Mouse (Mus musculus): Measurements from ENCODE around the gene Arhgap44. TPM values are rescaled to one million over a fixed set of nuclear protein-coding genes. Genes with fewer than 3 reads are reported as not detected.

Arhgap44 gene
- polyA plus RNA-seq, 1 experiment = 0.45 TPM

GRCm38 (mm10) chr11:65157966-65158657 is 4.6 kb downstream of the Arhgap44 start:
- H3K4me3 ChIP-seq (replicated peaks; ENCODE audit: control insufficient read depth, low read depth, low read length) = no peak overlapping the region
- WGBS = 83% methylated on average over 20 of the region's 20 CpGs
- no peaks in the 10 kb centered on the region for H3K4me1 ChIP-seq (ENCODE audit: control insufficient read depth, insufficient read depth, low read length)
- H3K27ac ChIP-seq (ENCODE audit: control insufficient read depth, insufficient read depth, low read depth, low read length, poor library complexity) = no peak overlapping the region; the same call in 1 of the 2 replicates
- TF ChIP-seq CTCF (IDR thresholded peaks at IDR 0.05; ENCODE audit: control insufficient read depth, insufficient read depth, low read length) (no peak), POLR2A (IDR thresholded peaks at IDR 0.05; ENCODE audit: borderline replicate concordance, control insufficient read depth, low read depth, low read length) (no peak)

- WGBS = 82% methylated on average over 5 of the region's 5 CpGs
- no peak overlapping the region for H3K4me3 ChIP-seq (replicated peaks; ENCODE audit: control insufficient read depth, low read depth, low read length)
Observed at GRCm38 (mm10) chr11:65153006-65153405, 9.8 kb downstream of the Arhgap44 start.

GRCm38 (mm10) chr11:65148441-65148840 is 14.3 kb downstream of the Arhgap44 start:
- TF ChIP-seq POLR2A (IDR thresholded peaks at IDR 0.05; ENCODE audit: borderline replicate concordance, control insufficient read depth, low read depth, low read length) = no peak
- TF ChIP-seq CTCF (IDR thresholded peaks at IDR 0.05; ENCODE audit: control insufficient read depth, insufficient read depth, low read length) = no peak
- H3K4me1 ChIP-seq (ENCODE audit: control insufficient read depth, insufficient read depth, low read length) = no peaks in the 10 kb centered on the region
- H3K27ac ChIP-seq (ENCODE audit: control insufficient read depth, insufficient read depth, low read depth, low read length, poor library complexity) = no peak overlapping the region
- H3K4me3 ChIP-seq (replicated peaks; ENCODE audit: control insufficient read depth, low read depth, low read length) = no peak overlapping the region
- WGBS = 74% methylated on average over 7 of the region's 7 CpGs

More at GRCm38 (mm10) chr11:65153006-65153405, 9.8 kb downstream of the Arhgap44 start:
- H3K4me1 ChIP-seq (ENCODE audit: control insufficient read depth, insufficient read depth, low read length) = no peaks in the 10 kb centered on the region
- TF ChIP-seq CTCF (IDR thresholded peaks at IDR 0.05; ENCODE audit: control insufficient read depth, insufficient read depth, low read length) = no peak
- no peak overlapping the region for H3K27ac ChIP-seq (ENCODE audit: control insufficient read depth, insufficient read depth, low read depth, low read length, poor library complexity)

- no peak for TF ChIP-seq POLR2A (IDR thresholded peaks at IDR 0.05; ENCODE audit: borderline replicate concordance, control insufficient read depth, low read depth, low read length)
- no peak for TF ChIP-seq CTCF (IDR thresholded peaks at IDR 0.05; ENCODE audit: control insufficient read depth, insufficient read depth, low read length)
- Histone ChIP-seq H3K4me3 (replicated peaks; ENCODE audit: control insufficient read depth, low read depth, low read length) (no peak overlapping the region), H3K4me1 (ENCODE audit: control insufficient read depth, insufficient read depth, low read length) (no peaks in the 10 kb centered on the region), H3K27ac (ENCODE audit: control insufficient read depth, insufficient read depth, low read depth, low read length, poor library complexity) (no peak overlapping the region)
- WGBS = 73% methylated on average over 4 of the region's 4 CpGs
Observed at GRCm38 (mm10) chr11:65142838-65143417, 19.8 kb downstream of the Arhgap44 start.

GRCm38 (mm10) chr11:65139030-65139429 is 23.7 kb downstream of the Arhgap44 start:
- TF ChIP-seq CTCF (IDR thresholded peaks at IDR 0.05; ENCODE audit: control insufficient read depth, insufficient read depth, low read length) (no peak), POLR2A (IDR thresholded peaks at IDR 0.05; ENCODE audit: borderline replicate concordance, control insufficient read depth, low read depth, low read length) (no peak)
- WGBS = 77% methylated on average over 3 of the region's 3 CpGs
- H3K4me3 ChIP-seq (replicated peaks; ENCODE audit: control insufficient read depth, low read depth, low read length) = no peak overlapping the region
- no peaks in the 10 kb centered on the region for H3K4me1 ChIP-seq (ENCODE audit: control insufficient read depth, insufficient read depth, low read length)
- no peak overlapping the region for H3K27ac ChIP-seq (ENCODE audit: control insufficient read depth, insufficient read depth, low read depth, low read length, poor library complexity)

- no peak overlapping the region for H3K4me3 ChIP-seq (replicated peaks; ENCODE audit: control insufficient read depth, low read depth, low read length)
- WGBS = 90% methylated on average over 2 of the region's 2 CpGs
- TF ChIP-seq POLR2A (IDR thresholded peaks at IDR 0.05; ENCODE audit: borderline replicate concordance, control insufficient read depth, low read depth, low read length) = no peak
- no peak for TF ChIP-seq CTCF (IDR thresholded peaks at IDR 0.05; ENCODE audit: control insufficient read depth, insufficient read depth, low read length)
- H3K4me1 ChIP-seq (ENCODE audit: control insufficient read depth, insufficient read depth, low read length) = no peaks in the 10 kb centered on the region
- H3K27ac ChIP-seq (ENCODE audit: control insufficient read depth, insufficient read depth, low read depth, low read length, poor library complexity) = no peak overlapping the region
Observed at GRCm38 (mm10) chr11:65137145-65137652, 25.6 kb downstream of the Arhgap44 start.

- 77% methylated on average over 8 of the region's 8 CpGs for WGBS
- no peak overlapping the region for H3K27ac ChIP-seq (ENCODE audit: control insufficient read depth, insufficient read depth, low read depth, low read length, poor library complexity)
- no peaks in the 10 kb centered on the region for H3K4me1 ChIP-seq (ENCODE audit: control insufficient read depth, insufficient read depth, low read length)
- no peak overlapping the region for H3K4me3 ChIP-seq (replicated peaks; ENCODE audit: control insufficient read depth, low read depth, low read length)
- TF ChIP-seq POLR2A (IDR thresholded peaks at IDR 0.05; ENCODE audit: borderline replicate concordance, control insufficient read depth, low read depth, low read length) = no peak
- TF ChIP-seq CTCF (IDR thresholded peaks at IDR 0.05; ENCODE audit: control insufficient read depth, insufficient read depth, low read length) = no peak
Observed at GRCm38 (mm10) chr11:65135251-65135739, 27.5 kb downstream of the Arhgap44 start.

GRCm38 (mm10) chr11:65133661-65134060 is 29.1 kb downstream of the Arhgap44 start:
- WGBS = 69% methylated on average over 4 of the region's 4 CpGs
- TF ChIP-seq POLR2A (IDR thresholded peaks at IDR 0.05; ENCODE audit: borderline replicate concordance, control insufficient read depth, low read depth, low read length) (no peak), CTCF (IDR thresholded peaks at IDR 0.05; ENCODE audit: control insufficient read depth, insufficient read depth, low read length) (no peak)
- no peak overlapping the region for H3K4me3 ChIP-seq (replicated peaks; ENCODE audit: control insufficient read depth, low read depth, low read length)
- no peak overlapping the region for H3K27ac ChIP-seq (ENCODE audit: control insufficient read depth, insufficient read depth, low read depth, low read length, poor library complexity)
- no peaks in the 10 kb centered on the region for H3K4me1 ChIP-seq (ENCODE audit: control insufficient read depth, insufficient read depth, low read length)

All from bone marrow, adult 2 months (tissue).